Mouse (Mus musculus) thymus, adult 18-20 months (tissue): ENCODE results near the gene Acot7.

Experiments used
- DNase-seq, 2 experiments: peaks; one replicate each; pipeline ENCODE4 v3.0.0; 2022; ENCODE audit warnings: mixed read lengths in 2 of 2

Acot7 gene

GRCm38 (mm10) chr4:152177537-152178343 lies at the start of gene Acot7:
Gene Acot7 (plus strand): TSS chr4:152178134.
- DNase-seq = peak; percentile 83 to 85

- no peak for DNase-seq
These were observed 49.1 kb upstream of the Acot7 start for GRCm38 (mm10) chr4:152128784-152129183.

GRCm38 (mm10) chr4:152129395-152129930 lies 48.5 kb upstream of the Acot7 start:
- no peak for DNase-seq

GRCm38 (mm10) chr4:152130771-152131653 lies 46.9 kb upstream of the Acot7 start:
- no peak for DNase-seq

- no peak for DNase-seq
These were observed 45.8 kb upstream of the Acot7 start for GRCm38 (mm10) chr4:152131809-152132771.

- no peak for DNase-seq
These were observed 45.2 kb upstream of the Acot7 start for GRCm38 (mm10) chr4:152132772-152133169.

- DNase-seq = no peak
These were observed 44.7 kb upstream of the Acot7 start for GRCm38 (mm10) chr4:152133213-152133612.

- peak in 1 of 2 experiments; percentile 47 for DNase-seq
These were observed 43.4 kb upstream of the Acot7 start for GRCm38 (mm10) chr4:152134507-152134906.

- DNase-seq = no peak
These were observed 42.6 kb upstream of the Acot7 start for GRCm38 (mm10) chr4:152135363-152135762.

- no peak for DNase-seq
These were observed 41.6 kb upstream of the Acot7 start for GRCm38 (mm10) chr4:152136112-152136875.

GRCm38 (mm10) chr4:152136876-152137250 lies 41.1 kb upstream of the Acot7 start:
- DNase-seq = no peak

- peak; percentile 62 for DNase-seq
These were observed 39.3 kb upstream of the Acot7 start for GRCm38 (mm10) chr4:152138497-152139260.

- no peak for DNase-seq
These were observed 37.5 kb upstream of the Acot7 start for GRCm38 (mm10) chr4:152140441-152140840.

GRCm38 (mm10) chr4:152141521-152142135 lies 36.3 kb upstream of the Acot7 start:
- no peak for DNase-seq

GRCm38 (mm10) chr4:152143632-152144031 lies 34.3 kb upstream of the Acot7 start:
- no peak for DNase-seq

GRCm38 (mm10) chr4:152145473-152145872 lies 32.5 kb upstream of the Acot7 start:
- DNase-seq = no peak

GRCm38 (mm10) chr4:152146033-152146827 lies 31.7 kb upstream of the Acot7 start:
- DNase-seq = no peak

GRCm38 (mm10) chr4:152150546-152150945 lies 27.4 kb upstream of the Acot7 start:
- no peak for DNase-seq

GRCm38 (mm10) chr4:152151451-152151965 lies 26.4 kb upstream of the Acot7 start:
- DNase-seq = no peak
